In genomic region chr1:78725617-78726223, GRCm38 (mm10) we compare ENCODE assay signal across 8 mouse cellular contexts.
DNase-seq lines count a peak whose midpoint lies in the region; ATAC-seq and TF ChIP-seq lines count a peak whose summit lies in the region.

No protein-coding gene starts in this region.

- TF ChIP-seq POLR2A in heart, adult 2 months (IDR thresholded peaks at IDR 0.05; ENCODE audit: insufficient read depth, low read depth, low read length) = no peak

- no peaks in the 10 kb centered on the region for H3K36me3 ChIP-seq in heart, adult 2 months (ENCODE audit: control insufficient read depth, insufficient read depth, low read length)
- H3K36me3 ChIP-seq in hindbrain, embryonic 13.5 days = no peaks in the 10 kb centered on the region
- H3K36me3 ChIP-seq in stomach, embryonic 15.5 days = no peaks in the 10 kb centered on the region
- H3K36me3 ChIP-seq in liver, embryonic 12.5 days = no peaks in the 10 kb centered on the region

- H3K79me2 ChIP-seq in heart, adult 2 months (replicated peaks; ENCODE audit: control insufficient read depth, insufficient read depth, low read length) = no peaks in the 10 kb centered on the region

- H3K27me3 ChIP-seq in heart, adult 2 months (ENCODE audit: control insufficient read depth, insufficient read depth, low read length) = no peaks in the 10 kb centered on the region
- H3K27me3 ChIP-seq in hindbrain, embryonic 13.5 days = no peaks in the 10 kb centered on the region
- no peaks in the 10 kb centered on the region for H3K27me3 ChIP-seq in stomach, embryonic 15.5 days (replicated peaks)
- H3K27me3 ChIP-seq in liver, embryonic 12.5 days (replicated peaks) = no peaks in the 10 kb centered on the region

- no peak overlapping the region for H3K4me3 ChIP-seq in heart, adult 2 months
- no peak overlapping the region for H3K4me3 ChIP-seq in hindbrain, embryonic 13.5 days
- H3K4me3 ChIP-seq in stomach, embryonic 15.5 days (replicated peaks) = no peak overlapping the region
- no peak overlapping the region for H3K4me3 ChIP-seq in liver, embryonic 12.5 days

- no peaks in the 10 kb centered on the region for H3K9me3 ChIP-seq in hindbrain, embryonic 13.5 days
- H3K9me3 ChIP-seq in stomach, embryonic 15.5 days = no peaks in the 10 kb centered on the region
- no peaks in the 10 kb centered on the region for H3K9me3 ChIP-seq in liver, embryonic 12.5 days (replicated peaks)

- intact Hi-C loops in heart, adult 2 months (cut with DNase I) = no loop called here
- intact Hi-C loops in heart, postnatal 14 days (cut with DNase I) = loop anchor here (2.0 kb wide), 4 partner anchors 121 to 957 kb away; no protein-coding TSS in a partner anchor

- TF ChIP-seq EP300 in heart, adult 2 months (IDR thresholded peaks at IDR 0.05; ENCODE audit: insufficient read depth, low read depth, low read length) = no peak

- 42% methylated on average over 6 of the region's 6 CpGs for WGBS in heart, adult 2 months
- 55% methylated on average over 6 of the region's 6 CpGs for WGBS in hindbrain, embryonic 13.5 days
- WGBS in stomach, embryonic 15.5 days = 52% methylated on average over 6 of the region's 6 CpGs
- WGBS in liver, embryonic 12.5 days (ENCODE audit: insufficient replicate concordance) = 51% methylated on average over 6 of the region's 6 CpGs

- H3K9ac ChIP-seq in heart, adult 2 months (ENCODE audit: low read depth, low read length) = no peak overlapping the region
- H3K9ac ChIP-seq in hindbrain, embryonic 13.5 days = peak overlapping the region; percentile 63; the same call in 1 of the 2 replicates
- no peak overlapping the region for H3K9ac ChIP-seq in stomach, embryonic 15.5 days
- H3K9ac ChIP-seq in liver, embryonic 12.5 days = no peak overlapping the region

- H3K4me2 ChIP-seq in hindbrain, embryonic 13.5 days = no peak overlapping the region
- no peak overlapping the region for H3K4me2 ChIP-seq in stomach, embryonic 15.5 days
- no peak overlapping the region for H3K4me2 ChIP-seq in liver, embryonic 12.5 days

- peak; percentile 60 for ATAC-seq in hindbrain, embryonic 13.5 days (ENCODE audit: low FRiP score)
- ATAC-seq in stomach, embryonic 15.5 days (ENCODE audit: insufficient read depth, low FRiP score, low read depth) = 0 out of 2 replicates have a peak, but pooled peaks have one; percentile 50
- no peak for ATAC-seq in liver, embryonic 12.5 days

- TF ChIP-seq CTCF in heart, adult 2 months (IDR thresholded peaks at IDR 0.05) = peak; percentile 25

- DNase-seq in heart, adult 2 months = no peak
- DNase-seq in heart, postnatal 14 days = no peak
- peak; percentile 24 for DNase-seq in right cerebral cortex, postnatal 4 days
- DNase-seq in right cerebral cortex, postnatal 25 days = no peak
- no peak for DNase-seq in frontal cortex, postnatal 25 days (ENCODE audit: low spot score in 2 of 2)

- no peak overlapping the region for H3K27ac ChIP-seq in heart, adult 2 months
- peak overlapping the region; percentile 69 for H3K27ac ChIP-seq in hindbrain, embryonic 13.5 days
- H3K27ac ChIP-seq in stomach, embryonic 15.5 days = no peak overlapping the region
- H3K27ac ChIP-seq in liver, embryonic 12.5 days = no peak overlapping the region

- 0 out of 2 replicates have a peak, but pooled peaks cover 3% of the 10 kb centered on the region for H3K4me1 ChIP-seq in heart, adult 2 months (ENCODE audit: control insufficient read depth, insufficient read depth, low read length)
- peaks cover 20% of the 10 kb centered on the region for H3K4me1 ChIP-seq in hindbrain, embryonic 13.5 days (replicated peaks)
- H3K4me1 ChIP-seq in stomach, embryonic 15.5 days = no peaks in the 10 kb centered on the region
- no peaks in the 10 kb centered on the region for H3K4me1 ChIP-seq in liver, embryonic 12.5 days
